Mouse (Mus musculus) embryonic facial prominence, embryonic 12.5 days (tissue): ENCODE measurements at regions not wholly inside any gene's neighbourhood (a gene's known extent, or its start where the extent isn't known, plus 50 kb on each side); places are given as distances from the start of the nearest gene placed in this dataset.

Source experiments
- ATAC-seq: fragments of 200-750 bp; cut with Nextera tagmentation; 2 replicates; pipeline ENCODE4 v1.8.0; 2017; ENCODE audit not compliant: insufficient number of reproducible peaks, insufficient read depth, low FRiP score, low TSS enrichment
- H3K27ac ChIP-seq: fragments of 300-500 bp; sonication (generic); 2 replicates; pipeline ENCODE4 v1.5.1; 2016; ENCODE audit warnings: mild to moderate bottlenecking
- H3K27me3 ChIP-seq: fragments of 300-500 bp; sonication (generic); 2 replicates; pipeline ENCODE4 v1.6.1; 2016; ENCODE audit warnings: mild to moderate bottlenecking, moderate library complexity
- H3K36me3 ChIP-seq: fragments of 300-500 bp; sonication (generic); 2 replicates; pipeline ENCODE4 v1.6.1; 2016; ENCODE audit warnings: mild to moderate bottlenecking
- H3K4me1 ChIP-seq: fragments of 300-500 bp; sonication (generic); 2 replicates; pipeline ENCODE4 v1.6.1; 2016
- H3K4me2 ChIP-seq: fragments of 300-500 bp; sonication (generic); replicated peaks from 2 replicates; pipeline ENCODE4 v1.6.1; 2016; ENCODE audit warnings: mild to moderate bottlenecking, moderate library complexity
- H3K4me3 ChIP-seq: fragments of 300-500 bp; sonication (generic); 2 replicates; pipeline ENCODE4 v1.5.1; 2016; ENCODE audit warnings: mild to moderate bottlenecking
- H3K9ac ChIP-seq: fragments of 300-500 bp; sonication (generic); 2 replicates; pipeline ENCODE4 v1.6.1; 2016; ENCODE audit warnings: mild to moderate bottlenecking, moderate library complexity
- H3K9me3 ChIP-seq: fragments of 300-500 bp; sonication (generic); 2 replicates; pipeline ENCODE4 v1.6.1; 2016; ENCODE audit warnings: mild to moderate bottlenecking, moderate library complexity
- WGBS: fragments of 180-500 bp; shearing (Covaris S2); methylation state at CpG from one replicate; pipeline ENCODE4 v1.1.7; 2016; 5-methylcytosine and 5-hydroxymethylcytosine counted together

DNA sequence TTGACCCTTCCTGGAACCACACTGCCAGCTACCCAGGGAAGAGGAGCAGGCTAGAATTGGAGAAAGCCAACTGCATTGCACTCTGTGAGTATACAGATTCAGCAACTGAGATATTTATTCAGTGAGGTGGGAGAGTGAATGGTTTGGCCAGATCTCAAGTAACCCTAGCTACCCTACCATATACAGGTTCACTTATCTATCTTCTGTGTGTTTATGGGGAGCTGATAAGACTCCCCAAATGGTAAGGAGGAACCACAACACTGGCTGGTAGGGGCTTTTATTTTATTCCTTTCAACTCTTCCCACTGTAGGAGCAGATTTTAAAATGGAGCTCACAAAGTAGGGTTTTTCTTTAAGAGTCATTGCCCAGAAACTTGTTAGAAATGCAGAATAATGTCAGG lies 62.9 kb downstream of the Arrdc3 start:
- H3K4me3 ChIP-seq: no peak overlapping the region
- no peak overlapping the region for H3K4me2 ChIP-seq
- ATAC-seq: no peak
- H3K36me3 ChIP-seq: no peaks in the 10 kb centered on the region
- H3K9me3 ChIP-seq: no peaks in the 10 kb centered on the region
- H3K9ac ChIP-seq: no peak overlapping the region
- H3K27me3 ChIP-seq: no peaks in the 10 kb centered on the region
- no peaks in the 10 kb centered on the region for H3K4me1 ChIP-seq
- H3K27ac ChIP-seq: no peak overlapping the region

GRCm38 (mm10) chr13:80947705-80948104 lies 64.5 kb downstream of the Arrdc3 start:
- Histone ChIP-seq H3K4me1 (no peaks in the 10 kb centered on the region), H3K4me2 (no peak overlapping the region), H3K4me3 (no peak overlapping the region), H3K27ac (no peak overlapping the region), H3K9ac (no peak overlapping the region), H3K36me3 (no peaks in the 10 kb centered on the region), H3K9me3 (no peaks in the 10 kb centered on the region), H3K27me3 (no peaks in the 10 kb centered on the region)
- WGBS: 77% methylated on average over 6 of the region's 6 CpGs
- ATAC-seq: no peak

DNA sequence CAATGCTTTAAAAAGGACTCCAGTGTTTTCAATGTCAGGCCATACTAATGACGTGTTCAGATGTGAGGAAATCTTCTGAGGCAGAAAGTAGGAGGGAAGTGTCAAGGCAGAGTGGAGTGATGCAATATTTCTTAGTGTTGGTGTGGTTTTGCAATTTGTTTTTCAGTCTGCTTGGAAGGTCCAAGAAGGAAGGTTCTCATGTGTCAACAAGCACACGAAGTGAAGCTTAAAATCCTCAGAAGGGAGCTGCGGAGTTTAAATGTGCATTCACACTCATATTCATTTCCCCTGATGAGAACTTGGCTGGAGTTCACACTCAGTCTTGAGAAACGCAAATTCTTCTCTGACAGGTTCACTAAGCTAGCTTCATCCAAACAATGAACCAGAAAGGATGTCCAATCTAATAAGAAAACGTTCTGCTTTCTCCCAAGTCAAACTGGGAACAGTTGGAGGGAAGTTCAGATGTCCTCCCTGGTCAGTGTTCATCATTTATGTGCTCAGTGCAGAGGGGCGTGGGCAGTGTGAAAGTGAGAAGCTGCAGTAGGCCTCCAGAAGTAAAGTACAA lies 66.0 kb downstream of the Arrdc3 start:
- Histone ChIP-seq H3K27me3 (no peaks in the 10 kb centered on the region), H3K27ac (no peak overlapping the region), H3K4me1 (no peaks in the 10 kb centered on the region), H3K4me2 (no peak overlapping the region), H3K9ac (no peak overlapping the region), H3K9me3 (no peaks in the 10 kb centered on the region), H3K4me3 (no peak overlapping the region), H3K36me3 (no peaks in the 10 kb centered on the region)
- no peak for ATAC-seq
- WGBS: 68% methylated on average over 6 of the region's 6 CpGs

- no peak for ATAC-seq
- WGBS: 73% methylated on average over 2 of the region's 2 CpGs
- Histone ChIP-seq H3K27ac (no peak overlapping the region), H3K36me3 (no peaks in the 10 kb centered on the region), H3K27me3 (no peaks in the 10 kb centered on the region), H3K4me1 (no peaks in the 10 kb centered on the region), H3K4me2 (no peak overlapping the region), H3K9ac (no peak overlapping the region), H3K9me3 (no peaks in the 10 kb centered on the region), H3K4me3 (no peak overlapping the region)
These were observed 67.1 kb downstream of the Arrdc3 start for GRCm38 (mm10) chr13:80950239-80950638.

- no peak for ATAC-seq
- Histone ChIP-seq H3K4me2 (no peak overlapping the region), H3K36me3 (no peaks in the 10 kb centered on the region), H3K9me3 (no peaks in the 10 kb centered on the region), H3K4me1 (no peaks in the 10 kb centered on the region), H3K9ac (no peak overlapping the region), H3K4me3 (no peak overlapping the region), H3K27me3 (no peaks in the 10 kb centered on the region), H3K27ac (no peak overlapping the region)
- WGBS: 86% methylated on average over 3 of the region's 3 CpGs
These were observed 67.6 kb downstream of the Arrdc3 start for GRCm38 (mm10) chr13:80950803-80951202.

- Histone ChIP-seq H3K27ac (no peak overlapping the region), H3K4me2 (no peak overlapping the region), H3K4me3 (no peak overlapping the region), H3K9me3 (no peaks in the 10 kb centered on the region), H3K4me1 (no peaks in the 10 kb centered on the region), H3K9ac (no peak overlapping the region), H3K27me3 (no peaks in the 10 kb centered on the region), H3K36me3 (no peaks in the 10 kb centered on the region)
- no peak for ATAC-seq
- WGBS: 89% methylated on average over 3 of the region's 3 CpGs
These were observed 68.1 kb downstream of the Arrdc3 start for GRCm38 (mm10) chr13:80951327-80951726.

DNA sequence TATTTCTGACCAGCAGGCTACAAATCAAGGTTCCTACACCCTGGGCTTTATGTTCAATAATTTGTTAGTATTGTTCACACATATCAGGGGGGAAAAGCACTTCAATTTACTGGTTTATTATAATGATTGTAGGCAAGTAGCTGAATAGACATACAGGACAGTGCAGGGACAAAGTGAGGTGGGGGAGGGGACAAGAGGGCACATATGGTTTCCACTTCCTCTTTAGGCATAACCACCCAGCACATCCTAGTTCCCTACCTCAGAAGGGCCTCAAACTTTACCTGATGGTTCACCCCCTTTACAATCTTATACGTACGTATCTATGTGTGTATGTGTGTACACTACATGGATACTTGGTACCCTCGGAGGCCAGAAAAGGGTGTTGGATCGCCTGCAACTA lies 69.7 kb downstream of the Arrdc3 start:
- H3K27me3 ChIP-seq: no peaks in the 10 kb centered on the region
- no peaks in the 10 kb centered on the region for H3K4me1 ChIP-seq
- no peak overlapping the region for H3K4me3 ChIP-seq
- no peak overlapping the region for H3K27ac ChIP-seq
- H3K36me3 ChIP-seq: no peaks in the 10 kb centered on the region
- WGBS: 91% methylated on average over 4 of the region's 4 CpGs
- ATAC-seq: no peak
- no peaks in the 10 kb centered on the region for H3K9me3 ChIP-seq
- no peak overlapping the region for H3K9ac ChIP-seq
- H3K4me2 ChIP-seq: no peak overlapping the region

DNA sequence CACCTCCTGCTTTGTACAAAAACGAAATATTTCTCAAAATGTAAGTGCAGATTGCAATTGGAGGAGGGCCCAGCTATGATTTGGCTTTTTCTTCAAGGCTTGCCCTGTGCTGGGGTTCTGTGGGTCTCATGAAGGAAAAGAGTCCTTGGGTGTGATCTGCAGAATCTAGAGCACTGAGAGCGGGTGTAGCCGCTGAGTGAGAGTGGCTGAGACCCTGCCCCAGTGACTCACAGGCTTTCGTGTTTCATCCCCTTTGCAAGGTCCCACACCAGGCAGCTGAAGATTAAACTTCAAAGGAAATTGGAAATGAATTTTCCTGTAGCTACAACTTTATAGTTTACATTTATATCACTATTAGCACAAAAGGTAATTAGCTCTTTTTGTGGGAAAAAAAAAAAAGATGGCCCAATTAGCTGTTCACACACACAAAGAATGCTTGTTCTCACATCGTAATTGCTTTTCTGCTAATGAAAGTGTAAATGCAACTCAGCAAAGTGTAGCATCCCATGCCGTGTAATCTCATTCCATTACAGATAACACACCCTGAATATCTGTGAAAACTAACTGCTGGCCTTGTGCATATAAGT lies 71.0 kb downstream of the Arrdc3 start:
- Histone ChIP-seq H3K27me3 (no peaks in the 10 kb centered on the region), H3K36me3 (no peaks in the 10 kb centered on the region), H3K4me1 (no peaks in the 10 kb centered on the region), H3K27ac (no peak overlapping the region), H3K4me3 (no peak overlapping the region), H3K4me2 (no peak overlapping the region), H3K9ac (no peak overlapping the region), H3K9me3 (no peaks in the 10 kb centered on the region)
- 72% methylated on average over 6 of the region's 6 CpGs for WGBS
- ATAC-seq: no peak

GRCm38 (mm10) chr13:80956966-80957365 lies 73.8 kb downstream of the Arrdc3 start:
- ATAC-seq: no peak
- H3K27ac ChIP-seq: no peak overlapping the region
- no peak overlapping the region for H3K4me3 ChIP-seq
- no peak overlapping the region for H3K9ac ChIP-seq
- H3K4me1 ChIP-seq: no peaks in the 10 kb centered on the region
- no peaks in the 10 kb centered on the region for H3K9me3 ChIP-seq
- no peaks in the 10 kb centered on the region for H3K27me3 ChIP-seq
- WGBS: 76% methylated on average over 1 of the region's 1 CpGs
- H3K36me3 ChIP-seq: no peaks in the 10 kb centered on the region
- no peak overlapping the region for H3K4me2 ChIP-seq

GRCm38 (mm10) chr13:80957419-80958139 lies 74.4 kb downstream of the Arrdc3 start:
- WGBS: 87% methylated on average over 6 of the region's 6 CpGs
- Histone ChIP-seq H3K36me3 (no peaks in the 10 kb centered on the region), H3K9me3 (no peaks in the 10 kb centered on the region), H3K9ac (no peak overlapping the region), H3K27me3 (no peaks in the 10 kb centered on the region), H3K4me1 (no peaks in the 10 kb centered on the region), H3K4me3 (no peak overlapping the region), H3K4me2 (no peak overlapping the region), H3K27ac (no peak overlapping the region)
- ATAC-seq: no peak

- ATAC-seq: no peak
- H3K4me1 ChIP-seq: no peaks in the 10 kb centered on the region
- no peak overlapping the region for H3K4me2 ChIP-seq
- no peak overlapping the region for H3K9ac ChIP-seq
- H3K36me3 ChIP-seq: no peaks in the 10 kb centered on the region
- no peak overlapping the region for H3K4me3 ChIP-seq
- H3K27me3 ChIP-seq: no peaks in the 10 kb centered on the region
- no peak overlapping the region for H3K27ac ChIP-seq
- no peaks in the 10 kb centered on the region for H3K9me3 ChIP-seq
- 79% methylated on average over 1 of the region's 1 CpGs for WGBS
These were observed 76.6 kb downstream of the Arrdc3 start for GRCm38 (mm10) chr13:80959763-80960162.

- no peak for ATAC-seq
- peak overlapping the region; percentile 77 for H3K4me2 ChIP-seq
- no peaks in the 10 kb centered on the region for H3K9me3 ChIP-seq
- H3K4me3 ChIP-seq: peak overlapping the region; percentile 46; the same call in 1 of the 2 replicates
- H3K4me1 ChIP-seq: no peaks in the 10 kb centered on the region
- 52% methylated on average over 7 of the region's 7 CpGs for WGBS
- H3K36me3 ChIP-seq: no peaks in the 10 kb centered on the region
- no peaks in the 10 kb centered on the region for H3K27me3 ChIP-seq
- H3K27ac ChIP-seq: no peak overlapping the region
- no peak overlapping the region for H3K9ac ChIP-seq
These were observed 78.9 kb downstream of the Arrdc3 start for GRCm38 (mm10) chr13:80961985-80962617.
